Mouse (Mus musculus) lung, postnatal 14 days (tissue): Measurements from ENCODE around the gene Steap2.
"Not testable (repeated sequence)": the region's sequence is repeated elsewhere in the genome, so short reads cannot be mapped to it uniquely, and the experiment has no call there.

Experiments
- DNase-seq: peaks from one replicate; pipeline ENCODE4 v3.0.0; 2021

Gene Steap2

DNA sequence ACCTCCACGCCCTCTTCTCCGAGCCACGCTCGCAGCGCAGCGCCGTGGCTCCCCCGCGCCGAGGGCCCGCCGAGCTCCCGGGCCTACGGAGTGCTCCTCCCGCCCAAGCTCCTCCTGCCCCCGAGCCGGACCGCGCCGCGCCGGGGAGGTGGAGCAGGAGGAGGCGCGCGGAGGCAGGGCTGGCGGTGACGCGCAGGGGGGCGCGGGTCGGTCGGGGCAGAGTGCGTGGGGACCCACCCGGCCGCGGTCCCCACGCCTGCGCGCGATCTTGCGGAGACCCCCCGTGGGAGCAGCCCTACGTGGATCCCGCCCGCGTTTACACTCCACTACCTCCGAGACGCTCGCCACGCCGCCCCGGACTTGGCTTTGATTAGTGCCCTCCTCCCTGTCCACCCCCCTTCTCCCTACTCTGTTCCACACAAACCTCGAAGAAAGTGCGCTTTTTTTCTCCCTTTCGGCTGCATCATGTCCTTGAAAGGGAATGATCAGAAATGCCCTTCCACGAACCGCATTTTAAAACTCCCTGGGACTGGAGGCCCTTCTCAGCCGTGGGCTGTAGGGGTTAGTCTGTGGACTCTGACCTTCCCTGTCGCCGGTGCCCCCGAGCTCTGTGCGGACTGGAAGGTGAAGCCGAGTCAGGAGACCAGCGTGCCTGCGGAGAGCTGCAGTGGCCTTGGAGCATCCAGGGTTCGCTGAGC is at the start of gene Steap2:
Gene Steap2, minus strand, starts transcription at position 623 of the 698 bp plus-strand sequence.
- DNase-seq = peak; percentile 47

DNA sequence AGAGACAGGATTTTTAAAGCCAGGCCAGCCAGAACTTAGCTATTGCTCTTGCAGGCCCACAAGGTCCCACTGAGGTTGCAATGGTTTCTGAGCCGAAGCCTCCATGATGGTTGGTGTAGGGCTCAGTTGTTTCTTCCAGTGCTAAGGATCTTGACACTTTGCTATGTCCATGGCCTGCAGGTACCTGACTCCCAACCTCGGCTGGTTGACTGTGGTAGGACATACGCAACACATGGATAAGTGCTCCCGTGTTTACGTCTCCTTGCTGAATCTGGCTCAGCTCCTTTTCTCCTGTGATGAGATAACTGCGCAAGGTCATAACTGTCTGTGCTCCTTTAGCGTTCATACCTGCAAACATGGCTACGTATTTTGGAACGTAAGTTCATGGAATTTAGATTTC is 40.1 kb upstream of the Steap2 start:
- DNase-seq = no peak

DNA sequence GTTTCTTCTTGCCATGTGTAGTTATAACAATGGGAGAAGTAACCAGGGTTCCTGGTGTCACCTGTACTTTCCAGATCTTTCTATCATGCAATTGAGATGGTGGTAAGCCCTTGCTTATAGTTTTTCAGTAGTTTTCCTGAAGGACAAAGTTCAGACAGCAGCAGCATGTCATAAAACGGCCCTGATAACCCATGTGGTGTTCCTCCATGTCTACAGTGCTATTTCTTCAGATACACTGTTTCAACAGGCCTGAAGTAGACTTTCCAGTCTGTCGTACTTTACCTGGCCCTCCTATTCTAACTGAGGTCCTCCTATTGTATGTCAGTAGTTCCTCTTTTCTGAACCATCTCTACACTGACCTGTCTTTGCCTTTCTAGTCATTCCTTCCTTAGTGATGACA is 38.5 kb upstream of the Steap2 start:
- no peak for DNase-seq

DNA sequence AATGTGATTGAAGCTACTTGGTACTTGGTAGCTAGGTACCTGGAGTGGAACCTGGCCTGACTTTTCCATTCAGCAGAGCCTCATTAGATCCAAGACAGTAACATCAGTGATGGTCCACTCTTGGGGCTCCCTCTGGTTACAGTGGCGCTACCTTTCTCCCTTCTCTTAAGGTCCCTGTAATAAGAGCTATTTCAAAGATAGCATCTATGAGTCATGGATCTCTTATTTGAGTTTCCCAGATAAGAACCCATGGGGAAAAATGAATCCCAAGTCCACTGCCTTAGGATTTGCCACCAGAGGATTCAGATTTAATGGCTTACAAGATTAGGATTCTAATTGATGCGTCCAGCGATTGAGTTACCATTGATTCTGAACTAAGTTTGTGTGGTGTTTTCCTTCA is 37.8 kb upstream of the Steap2 start:
- no peak for DNase-seq

DNA sequence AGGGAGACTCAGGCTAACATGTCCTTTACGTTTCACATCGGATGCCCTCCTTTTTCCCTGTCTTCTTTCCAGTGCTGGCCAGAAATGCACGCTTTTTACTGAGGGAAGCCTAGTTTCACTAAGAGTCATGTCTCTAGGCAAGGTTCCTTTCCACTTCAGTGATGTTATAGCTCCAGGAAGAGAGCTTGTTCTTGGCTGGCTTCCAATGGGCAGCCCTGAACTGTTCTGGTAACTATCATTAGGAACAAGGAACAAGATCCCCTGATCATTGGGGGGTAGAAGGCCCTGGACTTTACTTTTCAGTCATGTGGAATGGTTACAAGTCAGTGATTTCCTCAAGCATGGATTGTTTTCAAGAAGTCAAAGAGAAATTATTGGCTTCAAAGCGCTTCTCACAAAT is 35.5 kb upstream of the Steap2 start:
- no peak for DNase-seq

DNA sequence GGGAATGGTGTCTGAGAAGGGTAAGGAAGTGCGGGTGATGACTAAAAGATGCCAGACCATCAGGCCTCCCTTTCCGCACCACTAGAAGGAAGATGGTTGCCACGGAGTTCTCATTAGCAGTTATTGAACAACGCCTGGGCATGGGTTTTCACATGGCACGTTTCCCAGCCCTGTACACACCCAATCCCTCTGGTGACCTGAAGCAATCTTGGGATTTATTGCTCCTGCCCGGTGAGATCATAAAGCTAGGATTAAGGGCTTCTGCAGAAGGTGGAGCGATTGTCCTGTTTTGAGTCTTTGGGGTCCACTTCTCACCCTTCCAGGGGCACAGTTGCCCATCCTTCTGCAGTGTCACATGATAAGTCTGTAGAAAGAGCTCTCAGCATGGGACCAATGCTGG is 27.8 kb upstream of the Steap2 start:
- DNase-seq = no peak

DNA sequence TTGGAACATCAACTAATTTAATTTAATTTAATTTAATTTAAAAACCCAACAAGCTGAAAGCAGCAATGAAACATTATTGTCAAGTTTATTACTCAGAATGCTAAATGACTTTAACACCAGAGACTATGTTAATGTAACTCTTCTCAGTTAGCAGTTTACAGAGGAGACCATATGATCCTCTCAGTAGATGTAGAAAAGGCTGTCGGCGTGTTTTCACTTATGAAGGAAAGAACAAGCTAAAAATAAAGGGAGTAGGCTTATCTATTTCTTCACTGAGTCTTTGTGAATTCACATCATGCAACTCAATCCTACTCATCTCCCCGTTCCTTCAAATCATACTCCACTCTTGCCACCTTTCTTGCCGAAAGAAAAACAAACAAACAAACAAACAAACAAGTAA is 16.7 kb upstream of the Steap2 start:
- DNase-seq = no peak

DNA sequence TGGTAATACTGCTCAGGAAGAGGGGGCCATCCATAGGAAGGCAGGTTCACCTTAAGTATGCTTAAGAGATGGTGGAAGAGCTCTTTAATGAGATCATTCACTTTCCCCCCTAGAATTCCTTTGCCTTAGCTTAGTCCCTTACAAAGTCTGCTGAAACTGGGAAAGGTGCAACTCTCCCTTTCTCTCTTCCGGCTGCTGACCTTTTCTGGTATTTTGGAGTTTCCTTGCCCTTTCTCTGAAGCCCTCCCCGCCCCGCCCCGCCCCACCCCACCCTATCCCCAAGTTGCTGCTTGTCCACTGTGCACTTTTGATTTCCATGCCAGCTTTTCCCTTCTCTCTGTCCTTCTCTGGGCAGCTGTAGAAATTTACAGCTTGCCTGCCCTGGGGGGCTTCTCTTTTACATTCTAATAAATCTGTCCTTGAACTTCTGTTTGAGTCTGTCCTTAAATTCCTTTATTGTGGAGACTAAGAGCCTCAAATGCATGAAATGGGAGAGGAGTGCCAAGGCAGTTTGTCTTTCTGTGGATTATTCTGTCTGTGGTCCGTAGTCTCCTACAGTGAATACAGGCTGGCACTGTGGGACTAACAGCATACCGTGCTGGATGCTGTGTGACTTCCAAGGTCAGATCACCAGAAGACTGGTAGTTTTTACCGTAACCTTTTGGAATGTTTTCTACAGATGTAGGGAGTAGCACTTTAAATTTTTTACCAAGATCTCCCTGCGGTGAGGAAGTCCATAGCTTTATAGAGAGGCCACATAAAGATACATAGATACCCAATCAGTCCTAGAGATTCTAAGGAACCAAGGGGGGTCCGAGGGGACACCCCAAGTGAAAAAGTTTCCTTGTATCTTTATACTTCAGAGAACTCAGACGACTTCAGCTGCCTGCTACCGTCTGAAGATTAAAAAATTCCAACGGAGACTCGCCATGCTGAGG is 13.2 kb upstream of the Steap2 start:
- DNase-seq = no peak

DNA sequence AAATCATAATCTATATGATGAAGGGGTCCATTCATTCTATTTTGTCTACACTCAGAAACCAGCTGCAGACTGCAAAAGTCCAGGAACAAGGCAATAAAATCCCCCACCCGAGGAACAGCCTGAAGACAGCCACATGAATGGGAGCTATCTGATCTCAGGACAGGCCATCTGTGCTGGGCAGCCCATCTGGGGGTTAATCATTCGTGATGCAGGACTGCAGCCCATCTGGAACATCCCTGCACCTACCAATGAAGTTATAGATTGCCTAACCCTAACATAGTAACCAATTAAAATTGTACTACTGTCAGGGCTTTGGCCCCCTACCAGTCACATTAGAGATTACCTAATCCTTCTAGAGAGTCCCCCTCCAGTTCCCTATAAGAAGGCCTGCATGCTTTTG is 10.6 kb upstream of the Steap2 start:
- DNase-seq = no peak

DNA sequence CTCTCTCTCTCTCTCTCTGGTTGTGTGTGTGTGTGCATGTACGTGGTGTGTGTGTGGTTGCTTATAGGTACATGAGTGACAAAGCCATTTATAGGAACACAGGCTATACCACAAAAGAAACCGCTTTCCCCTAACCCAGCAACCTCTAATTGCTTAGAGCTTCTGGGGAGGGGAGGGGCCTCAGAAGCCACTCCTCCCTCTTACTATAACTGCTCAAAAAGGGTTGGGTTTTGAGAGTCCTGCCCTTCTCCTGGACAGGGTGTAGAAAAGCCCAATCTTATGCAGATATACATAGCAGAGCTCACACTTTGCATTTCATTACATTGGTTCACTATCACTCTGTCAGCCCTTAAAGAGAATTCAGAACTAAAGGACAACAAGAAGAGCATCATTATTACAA is 6.0 kb upstream of the Steap2 start:
- no peak for DNase-seq

DNA sequence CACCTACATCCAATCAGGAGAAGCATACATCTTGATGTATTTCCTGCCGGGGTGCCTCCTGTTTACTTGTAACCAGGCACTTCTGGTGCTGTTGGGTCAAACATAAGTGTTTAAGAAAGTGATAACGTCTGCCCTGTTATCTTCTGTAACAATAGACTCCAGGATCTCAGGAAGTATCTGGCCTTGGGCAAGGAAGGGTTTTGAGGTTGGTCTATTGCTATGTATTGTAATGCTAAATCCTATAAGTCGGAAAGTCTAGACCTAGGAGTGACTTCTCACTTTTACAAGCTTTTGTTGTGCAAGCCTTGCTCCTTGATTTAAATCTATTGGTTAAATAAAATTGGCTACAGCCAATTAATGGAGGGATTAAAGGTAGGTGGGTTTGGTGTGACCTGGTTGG is 4.5 kb upstream of the Steap2 start:
- DNase-seq = no peak

DNA sequence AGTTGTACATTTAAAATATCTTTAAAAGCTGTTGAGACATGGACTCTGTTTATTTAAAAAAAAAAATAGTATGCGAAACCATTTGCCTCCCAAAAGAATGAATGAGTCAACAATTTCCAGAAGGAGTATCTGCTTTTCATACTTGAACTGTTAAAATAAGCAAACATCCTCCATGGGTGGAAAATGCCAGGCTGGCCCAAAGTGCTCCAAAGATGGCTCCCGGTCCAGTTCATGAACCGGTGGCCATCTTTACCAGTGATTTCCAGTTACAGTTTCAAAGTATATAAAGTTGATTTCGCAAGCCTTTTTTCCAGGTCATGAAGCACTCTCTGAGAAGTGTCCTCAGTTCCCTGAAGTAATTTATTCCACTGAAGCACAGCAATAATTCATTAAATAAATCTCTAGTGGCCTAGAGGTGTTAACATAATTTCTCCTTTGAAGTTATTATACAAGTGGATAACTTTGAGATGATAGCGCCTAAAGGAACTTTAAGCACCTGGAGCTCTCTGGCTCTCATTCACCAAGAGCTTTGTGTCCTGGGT is 1.1 kb upstream of the Steap2 start:
- DNase-seq = no peak

DNA sequence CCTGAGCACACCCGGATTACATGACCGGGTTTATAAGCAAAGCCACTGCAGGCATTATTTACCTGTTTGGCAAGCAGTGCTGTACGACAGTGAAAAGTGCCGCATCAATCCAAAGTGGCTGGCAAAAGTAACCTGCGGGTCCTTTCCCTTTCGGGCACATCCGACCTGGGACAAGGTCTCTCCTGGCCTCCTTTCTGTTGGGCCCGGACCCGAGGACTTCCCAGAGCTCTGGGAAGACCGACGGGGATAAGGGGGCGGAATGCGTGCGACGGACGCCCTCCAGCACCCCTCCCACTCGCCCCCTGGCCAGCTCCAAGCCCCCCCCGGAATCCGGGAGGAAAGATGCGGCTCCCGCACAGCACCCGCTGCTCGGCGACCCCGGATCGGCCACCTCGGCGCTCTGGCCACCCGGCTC is 830 bp downstream of the Steap2 start:
- DNase-seq = peak; percentile 7

DNA sequence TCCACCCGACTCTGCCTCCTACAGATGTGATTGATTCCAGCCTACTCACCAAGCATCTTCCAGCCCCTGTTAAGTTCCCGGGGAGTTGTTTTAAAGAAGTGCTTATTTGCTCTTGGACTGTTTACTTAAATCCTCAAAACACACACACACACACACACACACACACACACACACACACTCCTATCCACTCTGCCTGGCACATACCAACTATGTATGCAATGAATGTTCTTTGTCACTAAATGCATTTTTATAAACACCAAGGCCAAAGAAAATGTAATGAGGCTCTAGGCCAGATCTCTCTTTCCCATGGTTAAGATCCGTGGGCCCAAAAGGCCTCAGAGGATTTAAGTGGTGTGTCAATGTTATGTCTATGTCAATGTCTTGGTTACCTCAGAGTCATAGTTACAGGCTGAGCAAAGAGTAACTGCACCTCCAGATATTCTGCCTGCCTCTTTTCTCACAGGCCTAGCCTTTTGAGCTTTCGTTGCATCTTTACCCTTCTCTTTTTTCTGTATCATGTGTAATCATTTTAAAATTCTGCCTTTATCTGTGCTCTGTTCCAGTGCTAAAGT is 2.1 kb downstream of the Steap2 start:
- DNase-seq = no peak

DNA sequence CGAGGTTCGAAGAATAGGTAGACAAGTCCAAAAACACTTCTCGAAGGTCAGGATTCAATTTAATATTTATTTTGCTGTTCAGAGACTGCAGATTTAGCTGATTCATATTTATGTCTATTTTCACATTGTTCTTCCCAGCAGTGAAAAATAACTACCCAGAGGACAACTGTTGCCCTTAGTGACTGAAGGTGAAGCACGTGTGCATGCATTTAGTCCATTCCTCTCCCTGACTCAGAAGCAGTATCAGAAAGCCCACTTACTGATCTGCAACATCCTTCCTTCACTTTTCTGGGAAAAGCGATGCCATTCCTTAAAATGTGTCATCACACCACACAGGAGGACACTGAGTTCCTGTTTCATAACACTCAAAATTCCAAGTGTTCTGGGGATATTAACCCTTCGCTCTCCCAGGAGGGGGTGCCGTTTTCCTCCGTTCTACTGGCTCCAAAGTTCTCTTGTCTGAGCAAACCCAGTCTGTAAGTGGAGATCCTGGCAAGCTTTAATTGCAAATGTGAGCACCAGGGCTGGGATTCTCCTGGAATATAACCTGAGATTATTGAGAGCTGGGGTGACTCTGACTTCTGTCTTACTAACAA is 5.3 kb downstream of the Steap2 start:
- no peak for DNase-seq

DNA sequence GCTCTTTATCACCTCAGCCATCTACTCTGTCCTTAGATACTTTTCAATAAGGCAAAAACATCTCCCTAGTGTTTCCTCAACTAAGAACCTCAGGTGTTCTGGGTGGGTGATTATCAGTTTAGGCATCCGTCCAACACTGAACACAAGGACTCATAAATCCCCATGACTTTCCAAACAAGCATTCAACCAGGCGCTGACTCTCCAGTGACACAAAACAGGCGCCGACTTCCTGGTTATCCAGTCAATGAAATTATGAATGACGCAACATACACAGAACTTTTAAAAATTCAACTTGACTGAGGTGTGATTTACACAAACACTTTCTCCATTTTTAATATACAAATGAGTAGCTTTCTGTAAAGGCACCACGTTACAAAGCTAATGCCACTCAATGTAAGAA is 6.2 kb downstream of the Steap2 start:
- no peak for DNase-seq

DNA sequence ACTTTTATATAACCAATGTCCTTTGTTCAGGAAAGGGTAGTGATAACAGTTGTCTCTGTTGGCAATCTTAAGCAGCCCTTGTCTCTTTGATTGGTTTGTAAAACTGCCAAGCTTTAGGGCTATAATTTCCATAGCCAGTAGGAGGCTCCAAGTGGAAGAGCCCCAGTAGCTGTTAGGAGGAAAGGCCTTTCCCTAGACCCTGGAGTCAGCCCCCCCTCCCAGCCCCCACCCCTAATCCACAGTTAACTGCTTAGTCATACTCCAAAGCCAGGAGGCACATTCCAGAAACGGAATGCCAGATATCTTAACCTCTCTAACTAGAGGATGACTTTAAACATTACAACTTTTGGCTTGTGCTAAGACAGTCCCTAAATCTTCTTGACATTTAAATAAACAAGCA is 7.4 kb downstream of the Steap2 start:
- no peak for DNase-seq

DNA sequence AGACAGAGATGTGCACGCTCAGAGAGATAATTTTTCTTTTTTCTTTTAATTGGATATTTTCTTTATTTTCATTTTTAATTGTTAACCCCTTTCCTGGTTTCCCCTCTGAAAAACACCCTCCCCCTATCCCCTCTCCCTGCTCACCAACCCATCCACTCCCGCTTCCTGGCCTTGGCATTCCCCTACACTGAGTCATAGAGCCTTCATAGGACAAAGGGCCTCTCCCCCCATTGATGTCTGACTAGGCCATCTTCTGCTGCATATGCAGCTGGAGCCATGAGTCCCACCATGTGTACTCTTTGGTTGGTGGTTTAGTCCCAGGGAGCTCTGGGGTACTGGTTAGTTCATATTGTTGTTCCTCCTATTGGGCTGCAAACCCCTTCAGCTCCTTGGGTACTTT is 9.4 kb downstream of the Steap2 start:
- DNase-seq = not testable (repeated sequence)

DNA sequence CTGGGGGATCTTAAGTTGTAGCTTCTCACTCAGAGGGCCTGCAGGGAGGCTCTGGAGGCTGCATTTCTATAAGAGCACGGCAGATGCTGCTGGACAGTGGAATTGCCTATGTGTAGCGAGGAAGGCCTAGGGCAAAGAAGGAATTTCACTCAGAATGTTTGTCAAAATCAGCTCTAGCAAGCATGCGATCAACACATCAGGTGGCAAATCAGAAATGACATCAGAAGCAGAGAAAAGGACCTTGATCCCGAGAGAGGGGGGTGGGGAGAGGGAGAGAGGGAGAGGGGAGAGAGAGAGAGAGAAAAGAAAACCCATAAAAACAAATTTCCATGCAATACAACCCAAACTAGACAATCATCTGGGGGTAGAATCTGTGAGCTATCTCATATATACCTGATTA is 11.1 kb downstream of the Steap2 start:
- DNase-seq = no peak

DNA sequence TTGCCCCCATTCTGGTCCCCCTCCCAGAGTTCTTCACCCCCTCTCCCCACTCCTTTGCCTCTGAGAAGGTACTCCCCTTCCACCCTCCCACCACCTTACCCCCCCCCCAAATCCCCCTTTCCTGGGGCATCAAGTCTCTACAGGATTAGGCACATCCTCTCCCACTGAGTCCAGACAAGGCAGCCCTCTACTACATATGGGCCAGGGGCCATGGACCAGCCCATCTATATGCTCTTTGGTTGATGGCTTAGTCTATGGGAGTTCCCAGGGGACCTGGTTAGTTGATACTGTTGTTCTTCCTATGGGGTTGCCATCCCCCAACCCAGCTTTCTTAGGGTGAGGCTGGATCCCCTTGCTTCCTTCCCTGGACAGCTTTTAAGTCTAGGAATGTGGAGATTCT is 14.9 kb downstream of the Steap2 start:
- DNase-seq = no peak

DNA sequence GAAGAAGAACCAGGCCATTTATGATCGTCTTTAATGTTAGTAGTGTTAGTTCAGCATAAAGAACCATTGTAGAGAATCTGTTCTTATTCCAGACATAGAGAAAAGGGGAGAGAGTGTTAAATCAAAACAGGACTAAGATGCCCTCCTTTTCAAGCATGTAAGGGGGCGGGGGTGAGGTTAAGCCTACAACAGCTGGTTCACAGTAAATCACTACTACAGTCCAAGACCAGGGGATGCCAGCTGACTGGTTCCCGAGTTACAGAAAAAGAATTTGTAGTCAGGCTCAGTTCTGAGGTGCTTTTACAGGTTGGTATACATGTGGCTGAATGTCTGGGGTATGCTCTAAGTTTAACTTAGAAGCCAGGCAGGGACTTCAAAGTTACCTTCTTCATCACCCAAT is 18.3 kb downstream of the Steap2 start:
- DNase-seq = no peak

DNA sequence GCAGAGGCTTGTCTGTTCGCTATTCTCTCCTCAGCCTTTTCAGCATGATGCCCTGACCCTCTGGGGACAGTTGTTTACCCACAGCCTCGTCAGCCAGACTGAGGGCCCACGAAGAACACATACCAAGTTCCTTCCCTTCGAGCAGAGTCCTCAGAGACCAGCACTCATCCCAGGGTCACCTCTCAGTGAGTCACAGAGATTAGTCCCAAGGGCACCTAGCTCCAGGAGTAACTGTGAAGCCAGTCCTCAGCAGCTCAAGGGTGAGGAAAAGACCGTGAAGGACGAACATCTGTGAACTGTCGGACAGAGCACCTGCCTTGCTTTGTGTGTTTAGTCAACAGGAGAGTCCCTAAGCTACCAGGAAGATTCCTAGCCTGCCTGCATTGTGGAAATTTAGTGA is 25.5 kb downstream of the Steap2 start:
- no peak for DNase-seq

DNA sequence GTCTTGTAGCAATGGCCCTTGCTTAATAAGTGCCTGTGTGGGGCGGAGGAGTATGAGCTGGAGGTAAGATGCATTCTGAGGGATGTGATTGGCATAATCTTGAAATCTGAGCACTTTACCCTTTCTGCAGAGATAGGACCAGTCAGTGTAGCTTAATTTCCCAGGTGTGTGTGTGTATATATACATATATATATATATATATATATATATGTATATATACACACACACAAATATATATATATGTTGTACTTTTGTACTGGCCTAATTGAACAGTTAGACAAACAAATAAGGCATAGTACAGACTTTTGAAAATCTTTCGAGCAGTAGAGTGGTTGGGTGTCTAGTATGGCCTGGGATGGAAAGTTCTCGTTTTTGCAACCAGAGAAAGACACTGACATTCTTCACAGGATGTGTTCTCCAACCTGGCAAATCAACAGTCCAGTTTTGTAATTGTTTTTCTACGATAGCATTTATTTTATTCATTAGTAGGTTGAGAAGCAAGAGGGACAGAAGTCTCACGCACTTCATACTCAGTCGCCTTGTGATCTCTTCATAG is 29.9 kb downstream of the Steap2 start:
- no peak for DNase-seq
